Mouse (Mus musculus) lung, postnatal 0 days (tissue): ENCODE measurements around the gene Spata2l.

Experiments
- CTCF ChIP-seq: IDR thresholded peaks from 2 replicates; pipeline ENCODE4 v1.5.1; 2016; ENCODE audit warnings: antibody characterized with exemption, mild to moderate bottlenecking
- EP300 ChIP-seq: IDR thresholded peaks from 2 replicates; pipeline ENCODE4 v1.6.1; 2016; ENCODE audit warnings: antibody characterized with exemption, mild to moderate bottlenecking, control low read depth

DNA sequence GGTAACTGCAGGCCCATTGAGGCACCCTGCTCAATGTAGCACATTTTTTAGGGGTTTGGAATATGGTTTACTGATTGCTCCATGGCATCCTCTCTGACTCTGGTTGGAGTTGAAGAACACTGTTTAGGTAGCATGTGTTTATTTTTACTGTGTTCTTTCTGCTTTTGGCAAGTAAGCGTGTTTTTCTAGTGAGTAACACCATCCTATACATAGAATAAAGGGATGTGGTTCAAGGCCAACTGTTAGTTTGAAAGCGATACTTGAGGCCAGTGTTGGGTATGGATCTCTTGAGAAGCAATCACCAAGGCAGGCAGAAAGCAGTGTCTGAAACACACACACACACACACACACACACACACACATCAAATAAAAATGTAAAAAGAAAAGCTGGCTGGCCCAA, 48.0 kb downstream of the Spata2l start:
- no peak for TF ChIP-seq EP300
- TF ChIP-seq CTCF = no peak
